Mouse (Mus musculus) forebrain, postnatal 0 days (tissue): Measurements from ENCODE around the gene Ak3. TPM values are rescaled to one million over a fixed set of nuclear protein-coding genes. Genes with fewer than 3 reads are reported as not detected.

Experiments
- ATAC-seq: fragments of 200-750 bp; cut with Nextera tagmentation; 2 replicates; pipeline ENCODE4 v1.8.0; 2017; ENCODE audit warnings: mild to moderate bottlenecking, moderate library complexity
- DNase-seq: peaks from one replicate; pipeline ENCODE4 v3.0.0-alpha.2; 2015
- H3K27ac ChIP-seq: fragments of 300-500 bp; sonication (generic); 2 replicates; pipeline ENCODE4 v1.5.1; 2014; ENCODE audit warnings: low read depth, mild to moderate bottlenecking, antibody characterized with exemption, low read length, moderate library complexity, mixed read lengths
- H3K27me3 ChIP-seq: fragments of 300-500 bp; sonication (generic); 2 replicates; pipeline ENCODE4 v1.6.1; 2014; ENCODE audit warnings: mild to moderate bottlenecking, low read length, mixed read lengths; ENCODE audit not compliant: insufficient read depth
- H3K36me3 ChIP-seq: fragments of 300-500 bp; sonication (generic); 2 replicates; pipeline ENCODE4 v1.6.1; 2014; ENCODE audit warnings: mild to moderate bottlenecking, moderate library complexity; ENCODE audit not compliant: insufficient read depth
- H3K4me1 ChIP-seq: fragments of 300-500 bp; sonication (generic); 2 replicates; pipeline ENCODE4 v1.6.1; 2014; ENCODE audit warnings: antibody characterized with exemption; ENCODE audit not compliant: insufficient read depth
- H3K4me2 ChIP-seq: fragments of 300-500 bp; sonication (generic); 2 replicates; pipeline ENCODE4 v1.6.1; 2014; ENCODE audit warnings: low read depth, mild to moderate bottlenecking, moderate library complexity
- H3K4me3 ChIP-seq: fragments of 300-500 bp; sonication (generic); 2 replicates; pipeline ENCODE4 v1.5.1; 2014; ENCODE audit warnings: low read depth, low read length, mixed read lengths
- H3K9ac ChIP-seq: fragments of 300-500 bp; sonication (generic); 2 replicates; pipeline ENCODE4 v1.6.1; 2014; ENCODE audit warnings: mild to moderate bottlenecking
- H3K9me3 ChIP-seq: fragments of 300-500 bp; sonication (generic); 2 replicates; pipeline ENCODE4 v1.6.1; 2016; ENCODE audit warnings: low read length
- CTCF ChIP-seq: sonication (generic); IDR thresholded peaks from 2 replicates; pipeline ENCODE4 v1.5.1; 2016; ENCODE audit warnings: antibody characterized with exemption, control low read depth, low read depth
- WGBS: fragments of 180-500 bp; shearing (Covaris S2); extraction: QIAGEN DNeasy Blood & Tissue Kit; methylation state at CpG from one replicate; pipeline ENCODE4 v1.1.7; 2014; 5-methylcytosine and 5-hydroxymethylcytosine counted together
- polyA plus RNA-seq: library from polyadenylated mRNA; unstranded; fragments of >200 nt; fragmentation: Nextera tagmentation; extraction: Ambion mirVana; gene quantifications from 2 replicates; pipeline ENCODE4 v1.2.1, GENCODE M21; 2015
- total RNA-seq: library from RNA; depleted of rRNA; stranded (reverse); fragments of >200 nt; gene quantifications from 2 replicates; pipeline ENCODE4 v1.2.3, GENCODE M21; 2014

Ak3 gene
- total and polyA plus RNA-seq, 2 experiments from 2014 or later: 68.2 to 76.5 TPM

DNA sequence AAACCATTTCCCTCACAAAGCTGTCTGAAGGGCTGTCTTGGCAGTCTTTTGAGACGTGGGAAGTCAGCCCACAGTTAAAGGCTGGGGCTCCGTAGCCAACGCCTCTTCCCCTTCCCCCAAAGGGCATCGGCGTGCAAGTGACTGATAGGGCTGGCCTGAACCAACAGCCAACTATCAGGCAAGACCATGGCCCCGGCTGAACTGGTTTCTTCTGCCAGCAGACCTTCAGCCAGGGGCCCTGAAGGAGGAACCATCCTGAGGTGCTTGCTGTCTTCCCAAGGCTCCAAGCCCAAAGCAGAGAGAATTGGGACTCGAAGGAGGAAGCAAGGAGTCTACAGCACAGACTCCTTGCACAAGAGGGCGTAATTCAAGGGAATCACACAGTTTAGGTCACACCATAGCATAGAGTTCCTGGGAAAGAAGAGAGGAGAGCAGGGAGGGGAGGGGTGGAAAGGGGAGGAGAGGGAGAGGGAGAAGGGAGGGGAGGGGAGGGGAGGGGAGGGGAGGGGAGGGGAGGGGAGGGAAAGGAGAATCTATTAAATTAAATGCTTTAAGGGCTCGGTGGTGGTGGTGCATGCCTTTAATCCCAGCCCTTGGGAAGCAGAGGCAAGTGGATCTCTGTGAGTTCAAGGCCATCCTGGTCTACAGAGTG lies 16.8 kb upstream of the Ak3 start:
- peak overlapping the region; percentile 31 for H3K4me2 ChIP-seq
- no peak overlapping the region for H3K9ac ChIP-seq
- DNase-seq (no peak), ATAC-seq (peak; percentile 46)
- H3K27me3 ChIP-seq: no peaks in the 10 kb centered on the region
- TF ChIP-seq CTCF: no peak
- no peaks in the 10 kb centered on the region for H3K36me3 ChIP-seq
- H3K4me3 ChIP-seq: no peak overlapping the region
- H3K27ac ChIP-seq: 0 out of 2 replicates have a peak overlapping the region, but pooled peaks have one; percentile 4
- WGBS: 49% methylated on average over 9 of the region's 9 CpGs
- no peaks in the 10 kb centered on the region for H3K4me1 ChIP-seq
- no peaks in the 10 kb centered on the region for H3K9me3 ChIP-seq

GRCm38 (mm10) chr19:29063577-29064363 lies 16.0 kb upstream of the Ak3 start:
- Histone ChIP-seq H3K9ac (no peak overlapping the region), H3K4me1 (no peaks in the 10 kb centered on the region), H3K4me2 (peak overlapping the region; percentile 31), H3K4me3 (peak overlapping the region; percentile 3; the same call in 1 of the 2 replicates), H3K36me3 (no peaks in the 10 kb centered on the region), H3K27me3 (no peaks in the 10 kb centered on the region), H3K9me3 (no peaks in the 10 kb centered on the region), H3K27ac (0 out of 2 replicates have a peak overlapping the region, but pooled peaks have one; percentile 4)
- WGBS: 13% methylated on average over 18 of the region's 18 CpGs
- peak; percentile 90 for ATAC-seq
- peak; percentile 97 for TF ChIP-seq CTCF
- peak; percentile 95 for DNase-seq

GRCm38 (mm10) chr19:29063009-29063408 lies 15.2 kb upstream of the Ak3 start:
- no peaks in the 10 kb centered on the region for H3K4me1 ChIP-seq
- H3K9me3 ChIP-seq: no peaks in the 10 kb centered on the region
- no peak overlapping the region for H3K9ac ChIP-seq
- no peak overlapping the region for H3K4me2 ChIP-seq
- ATAC-seq (no peak), DNase-seq (no peak)
- 82% methylated on average over 5 of the region's 5 CpGs for WGBS
- no peak overlapping the region for H3K27ac ChIP-seq
- no peaks in the 10 kb centered on the region for H3K27me3 ChIP-seq
- no peak for TF ChIP-seq CTCF
- H3K36me3 ChIP-seq: no peaks in the 10 kb centered on the region
- H3K4me3 ChIP-seq: no peak overlapping the region

- TF ChIP-seq CTCF: no peak
- ATAC-seq (no peak), DNase-seq (no peak)
- Histone ChIP-seq H3K4me2 (no peak overlapping the region), H3K9ac (no peak overlapping the region), H3K9me3 (no peaks in the 10 kb centered on the region), H3K27me3 (no peaks in the 10 kb centered on the region), H3K27ac (no peak overlapping the region), H3K36me3 (no peaks in the 10 kb centered on the region), H3K4me1 (no peaks in the 10 kb centered on the region), H3K4me3 (no peak overlapping the region)
- WGBS: 23% methylated on average over 6 of the region's 6 CpGs
Measured at GRCm38 (mm10) chr19:29060299-29060698, 12.5 kb upstream of the Ak3 start.

GRCm38 (mm10) chr19:29059688-29060087 lies 11.9 kb upstream of the Ak3 start:
- Histone ChIP-seq H3K9me3 (no peaks in the 10 kb centered on the region), H3K9ac (no peak overlapping the region), H3K4me3 (no peak overlapping the region), H3K4me1 (no peaks in the 10 kb centered on the region), H3K27ac (no peak overlapping the region), H3K4me2 (no peak overlapping the region), H3K27me3 (no peaks in the 10 kb centered on the region), H3K36me3 (no peaks in the 10 kb centered on the region)
- ATAC-seq (no peak), DNase-seq (no peak)
- 89% methylated on average over 2 of the region's 2 CpGs for WGBS
- TF ChIP-seq CTCF: no peak

- no peak for TF ChIP-seq CTCF
- no peak overlapping the region for H3K4me3 ChIP-seq
- WGBS: 90% methylated on average over 5 of the region's 5 CpGs
- H3K9ac ChIP-seq: no peak overlapping the region
- H3K36me3 ChIP-seq: no peaks in the 10 kb centered on the region
- no peak overlapping the region for H3K27ac ChIP-seq
- H3K4me1 ChIP-seq: no peaks in the 10 kb centered on the region
- no peak for DNase-seq
- H3K4me2 ChIP-seq: no peak overlapping the region
- no peaks in the 10 kb centered on the region for H3K9me3 ChIP-seq
- no peaks in the 10 kb centered on the region for H3K27me3 ChIP-seq
- ATAC-seq: no peak
Measured at GRCm38 (mm10) chr19:29058741-29059140, 11.0 kb upstream of the Ak3 start.

- no peak overlapping the region for H3K27ac ChIP-seq
- no peak for ATAC-seq
- no peak overlapping the region for H3K4me2 ChIP-seq
- H3K36me3 ChIP-seq: no peaks in the 10 kb centered on the region
- no peak overlapping the region for H3K9ac ChIP-seq
- H3K4me3 ChIP-seq: no peak overlapping the region
- H3K27me3 ChIP-seq: no peaks in the 10 kb centered on the region
- H3K4me1 ChIP-seq: no peaks in the 10 kb centered on the region
- no peak for TF ChIP-seq CTCF
- DNase-seq: no peak
- WGBS: 90% methylated on average over 4 of the region's 4 CpGs
- H3K9me3 ChIP-seq: no peaks in the 10 kb centered on the region
Measured at GRCm38 (mm10) chr19:29055469-29055868, 7.7 kb upstream of the Ak3 start.
